Mouse (Mus musculus): Measurements from ENCODE around the gene Rer1. TPM values are rescaled to one million over a fixed set of nuclear protein-coding genes. Genes with fewer than 3 reads are reported as not detected.

Rer1 gene
- 147 and 162 TPM in 2 replicates for polyA plus RNA-seq (2015; fragmentation: Nextera tagmentation; extraction: Ambion mirVana)

- H3K9me3 ChIP-seq: no peaks in the 10 kb centered on the region
- peak; percentile 93 for ATAC-seq (ENCODE audit: insufficient number of reproducible peaks, insufficient read depth, low FRiP score, low TSS enrichment, low read depth)
- peaks cover 28% of the 10 kb centered on the region for H3K4me1 ChIP-seq
- H3K4me3 ChIP-seq: peak within 1 kb of the TSS; percentile 93
- H3K27me3 ChIP-seq: no peaks in the 10 kb centered on the region
- H3K9ac ChIP-seq: peak within 1 kb of the TSS; percentile 94
- peaks cover 35% of the 10 kb centered on the region for H3K36me3 ChIP-seq
- H3K4me2 ChIP-seq: peak within 1 kb of the TSS; percentile 96
- WGBS: under 1% methylated on average over 75 of the region's 85 CpGs
- H3K27ac ChIP-seq: peak within 1 kb of the TSS; percentile 92
These were observed at the start of gene Rer1, which contains the start of gene Morn1 for GRCm38 (mm10) chr4:155086108-155087024. Gene Rer1, minus strand, starts transcription at chr4:155086382. Gene Morn1, plus strand, starts transcription at chr4:155086577.

- Histone ChIP-seq H3K9me3 (no peaks in the 10 kb centered on the region), H3K4me3 (no peak overlapping the region), H3K4me2 (no peak overlapping the region), H3K36me3 (no peaks in the 10 kb centered on the region), H3K4me1 (peaks cover 72% of the 10 kb centered on the region), H3K27ac (peak overlapping the region; percentile 86), H3K9ac (0 out of 2 replicates have a peak overlapping the region, but pooled peaks have one; percentile 21), H3K27me3 (no peaks in the 10 kb centered on the region)
- no peak for ATAC-seq (ENCODE audit: insufficient number of reproducible peaks, insufficient read depth, low FRiP score, low TSS enrichment, low read depth)
- 79% methylated on average over 7 of the region's 7 CpGs for WGBS
These were observed 48.5 kb upstream of the Rer1 start for GRCm38 (mm10) chr4:155134686-155135172.

GRCm38 (mm10) chr4:155133658-155134417 is 47.7 kb upstream of the Rer1 start:
- Histone ChIP-seq H3K27ac (peak overlapping the region; percentile 86), H3K27me3 (no peaks in the 10 kb centered on the region), H3K36me3 (no peaks in the 10 kb centered on the region), H3K9ac (peak overlapping the region; percentile 58), H3K4me3 (no peak overlapping the region), H3K4me2 (peak overlapping the region; percentile 18; the same call in 1 of the 2 replicates), H3K4me1 (peaks cover 72% of the 10 kb centered on the region), H3K9me3 (no peaks in the 10 kb centered on the region)
- 12% methylated on average over 20 of the region's 20 CpGs for WGBS
- peak; percentile 57 for ATAC-seq (ENCODE audit: insufficient number of reproducible peaks, insufficient read depth, low FRiP score, low TSS enrichment, low read depth)

- H3K9ac ChIP-seq: peak overlapping the region; percentile 58; the same call in 1 of the 2 replicates
- H3K4me3 ChIP-seq: no peak overlapping the region
- no peaks in the 10 kb centered on the region for H3K9me3 ChIP-seq
- H3K27me3 ChIP-seq: no peaks in the 10 kb centered on the region
- 22% methylated on average over 3 of the region's 3 CpGs for WGBS
- H3K4me1 ChIP-seq: peaks cover 67% of the 10 kb centered on the region
- ATAC-seq (ENCODE audit: insufficient number of reproducible peaks, insufficient read depth, low FRiP score, low TSS enrichment, low read depth): no peak
- no peaks in the 10 kb centered on the region for H3K36me3 ChIP-seq
- no peak overlapping the region for H3K4me2 ChIP-seq
- peak overlapping the region; percentile 86 for H3K27ac ChIP-seq
These were observed 47.0 kb upstream of the Rer1 start for GRCm38 (mm10) chr4:155133188-155133587.

- no peak for ATAC-seq (ENCODE audit: insufficient number of reproducible peaks, insufficient read depth, low FRiP score, low TSS enrichment, low read depth)
- 0 out of 2 replicates have a peak overlapping the region, but pooled peaks have one; percentile 57 for H3K9ac ChIP-seq
- H3K27me3 ChIP-seq: no peaks in the 10 kb centered on the region
- H3K9me3 ChIP-seq: no peaks in the 10 kb centered on the region
- H3K27ac ChIP-seq: peak overlapping the region; percentile 78
- H3K4me3 ChIP-seq: no peak overlapping the region
- no peak overlapping the region for H3K4me2 ChIP-seq
- no peaks in the 10 kb centered on the region for H3K36me3 ChIP-seq
- 62% methylated on average over 7 of the region's 7 CpGs for WGBS
- H3K4me1 ChIP-seq: peaks cover 65% of the 10 kb centered on the region
These were observed 44.4 kb upstream of the Rer1 start for GRCm38 (mm10) chr4:155130616-155131015.

- peak overlapping the region; percentile 78 for H3K27ac ChIP-seq
- WGBS: 39% methylated on average over 14 of the region's 14 CpGs
- no peaks in the 10 kb centered on the region for H3K9me3 ChIP-seq
- H3K4me1 ChIP-seq: peaks cover 62% of the 10 kb centered on the region
- no peak for ATAC-seq (ENCODE audit: insufficient number of reproducible peaks, insufficient read depth, low FRiP score, low TSS enrichment, low read depth)
- H3K27me3 ChIP-seq: no peaks in the 10 kb centered on the region
- peak overlapping the region; percentile 57; the same call in 1 of the 2 replicates for H3K9ac ChIP-seq
- H3K4me3 ChIP-seq: no peak overlapping the region
- no peaks in the 10 kb centered on the region for H3K36me3 ChIP-seq
- no peak overlapping the region for H3K4me2 ChIP-seq
These were observed 43.8 kb upstream of the Rer1 start for GRCm38 (mm10) chr4:155129996-155130395.

- H3K4me2 ChIP-seq: no peak overlapping the region
- H3K4me1 ChIP-seq: peaks cover 62% of the 10 kb centered on the region
- no peaks in the 10 kb centered on the region for H3K36me3 ChIP-seq
- H3K4me3 ChIP-seq: no peak overlapping the region
- H3K9me3 ChIP-seq: no peaks in the 10 kb centered on the region
- WGBS: 91% methylated on average over 10 of the region's 10 CpGs
- H3K27ac ChIP-seq: peak overlapping the region; percentile 78
- H3K9ac ChIP-seq: peak overlapping the region; percentile 57; the same call in 1 of the 2 replicates
- ATAC-seq (ENCODE audit: insufficient number of reproducible peaks, insufficient read depth, low FRiP score, low TSS enrichment, low read depth): no peak
- H3K27me3 ChIP-seq: no peaks in the 10 kb centered on the region
These were observed 43.1 kb upstream of the Rer1 start for GRCm38 (mm10) chr4:155129132-155129917.

GRCm38 (mm10) chr4:155128411-155128810 is 42.2 kb upstream of the Rer1 start:
- WGBS: 88% methylated on average over 15 of the region's 15 CpGs
- Histone ChIP-seq H3K4me2 (no peak overlapping the region), H3K27me3 (no peaks in the 10 kb centered on the region), H3K4me1 (peaks cover 62% of the 10 kb centered on the region), H3K9ac (0 out of 2 replicates have a peak overlapping the region, but pooled peaks have one; percentile 8), H3K36me3 (no peaks in the 10 kb centered on the region), H3K9me3 (no peaks in the 10 kb centered on the region), H3K27ac (no peak overlapping the region), H3K4me3 (no peak overlapping the region)
- no peak for ATAC-seq (ENCODE audit: insufficient number of reproducible peaks, insufficient read depth, low FRiP score, low TSS enrichment, low read depth)

GRCm38 (mm10) chr4:155126602-155127372 is 40.6 kb upstream of the Rer1 start:
- H3K4me2 ChIP-seq: no peak overlapping the region
- no peaks in the 10 kb centered on the region for H3K27me3 ChIP-seq
- H3K27ac ChIP-seq: no peak overlapping the region
- H3K36me3 ChIP-seq: no peaks in the 10 kb centered on the region
- WGBS: 68% methylated on average over 7 of the region's 7 CpGs
- H3K9me3 ChIP-seq: no peaks in the 10 kb centered on the region
- no peak overlapping the region for H3K4me3 ChIP-seq
- H3K9ac ChIP-seq: no peak overlapping the region
- ATAC-seq (ENCODE audit: insufficient number of reproducible peaks, insufficient read depth, low FRiP score, low TSS enrichment, low read depth): no peak
- H3K4me1 ChIP-seq: peaks cover 68% of the 10 kb centered on the region

GRCm38 (mm10) chr4:155126194-155126593 is 40.0 kb upstream of the Rer1 start:
- Histone ChIP-seq H3K4me2 (no peak overlapping the region), H3K27ac (no peak overlapping the region), H3K4me3 (no peak overlapping the region), H3K36me3 (no peaks in the 10 kb centered on the region), H3K27me3 (no peaks in the 10 kb centered on the region), H3K9me3 (no peaks in the 10 kb centered on the region), H3K4me1 (peaks cover 73% of the 10 kb centered on the region), H3K9ac (no peak overlapping the region)
- 77% methylated on average over 5 of the region's 5 CpGs for WGBS
- no peak for ATAC-seq (ENCODE audit: insufficient number of reproducible peaks, insufficient read depth, low FRiP score, low TSS enrichment, low read depth)
